Comparison of ENCODE assay signal across 21 mouse cellular contexts in genomic region chr1:33627803-33628202, GRCm38 (mm10). TPM values are rescaled to one million over a fixed set of nuclear protein-coding genes. Genes with fewer than 3 reads are reported as not detected.
DNase-seq lines count a peak whose midpoint lies in the region; ATAC-seq and TF ChIP-seq lines count a peak whose summit lies in the region.
"Had no signal": no experiment of that assay in that cellular context is flagged by ENCODE, and none has a peak within 500 bp of the region (broad histone marks: within the 10 kb centered on the region; RNA-seq: fewer than 3 reads in every experiment).

No protein-coding gene starts in this region.

- no peak for ATAC-seq in lung, embryonic 14.5 days (ENCODE audit: insufficient read depth)
- ATAC-seq in megakaryocyte progenitor cell, adult 5-6 weeks (replicated peaks; ENCODE audit: poor library complexity) = 0 out of 2 replicates have a peak, but pooled peaks have one; percentile 13
- ATAC-seq: forebrain, embryonic 14.5 days had no signal

- no peak overlapping the region for H3K4me2 ChIP-seq in lung, embryonic 14.5 days
- H3K4me2 ChIP-seq: hindbrain, embryonic 14.5 days; midbrain, embryonic 12.5 days; neural tube, embryonic 15.5 days had no signal

- H3K4me3 ChIP-seq in heart, adult 2 months = no peak overlapping the region
- H3K4me3 ChIP-seq in lung, embryonic 14.5 days (ENCODE audit: low read depth, low read length) = no peak overlapping the region
- no peak overlapping the region for H3K4me3 ChIP-seq in bone marrow, adult 2 months (replicated peaks; ENCODE audit: control insufficient read depth, low read depth, low read length)
- H3K4me3 ChIP-seq: embryonic facial prominence, embryonic 10.5 days; midbrain, embryonic 12.5 days; myocyte; neural tube, embryonic 15.5 days had no signal

- H3K36me3 ChIP-seq in heart, adult 2 months (ENCODE audit: control insufficient read depth, insufficient read depth, low read length) = no peaks in the 10 kb centered on the region
- H3K36me3 ChIP-seq in lung, embryonic 14.5 days (ENCODE audit: insufficient read depth) = peaks cover 32% of the 10 kb centered on the region

- peak; percentile 30 for TF ChIP-seq CTCF in heart, adult 2 months (IDR thresholded peaks at IDR 0.05)
- TF ChIP-seq CTCF in lung, embryonic 14.5 days (IDR thresholded peaks at IDR 0.05; ENCODE audit: low read depth) = no peak
- no peak for TF ChIP-seq CTCF in bone marrow, adult 2 months (IDR thresholded peaks at IDR 0.05; ENCODE audit: control insufficient read depth, insufficient read depth, low read length)

- no peaks in the 10 kb centered on the region for H3K4me1 ChIP-seq in heart, adult 2 months (ENCODE audit: control insufficient read depth, insufficient read depth, low read length)
- no peaks in the 10 kb centered on the region for H3K4me1 ChIP-seq in lung, embryonic 14.5 days (ENCODE audit: insufficient read depth)
- H3K4me1 ChIP-seq in bone marrow, adult 2 months (ENCODE audit: control insufficient read depth, insufficient read depth, low read length) = peaks cover 3% of the 10 kb centered on the region; the same call in 1 of the 2 replicates
- H3K4me1 ChIP-seq: embryonic facial prominence, embryonic 10.5 days; midbrain, embryonic 12.5 days; neural tube, embryonic 15.5 days had no signal

- H3K9ac ChIP-seq in heart, adult 2 months (ENCODE audit: low read depth, low read length) = no peak overlapping the region
- H3K9ac ChIP-seq in lung, embryonic 14.5 days = no peak overlapping the region
- H3K9ac ChIP-seq: hindbrain, embryonic 14.5 days; midbrain, embryonic 12.5 days; neural tube, embryonic 15.5 days had no signal

- no peaks in the 10 kb centered on the region for H3K27me3 ChIP-seq in heart, adult 2 months (ENCODE audit: control insufficient read depth, insufficient read depth, low read length)
- no peaks in the 10 kb centered on the region for H3K27me3 ChIP-seq in lung, embryonic 14.5 days (ENCODE audit: insufficient read depth, low read length)
- H3K27me3 ChIP-seq: midbrain, embryonic 12.5 days; neural tube, embryonic 15.5 days had no signal

- 82% methylated on average over 6 of the region's 6 CpGs for WGBS in heart, adult 2 months
- 64% methylated on average over 6 of the region's 6 CpGs for WGBS in lung, embryonic 14.5 days
- WGBS in bone marrow, adult 2 months = 63% methylated on average over 6 of the region's 6 CpGs

- no peak for TF ChIP-seq POLR2A in heart, adult 2 months (IDR thresholded peaks at IDR 0.05; ENCODE audit: insufficient read depth, low read depth, low read length)
- no peak for TF ChIP-seq POLR2A in bone marrow, adult 2 months (IDR thresholded peaks at IDR 0.05; ENCODE audit: borderline replicate concordance, control insufficient read depth, low read depth, low read length)

- no peaks in the 10 kb centered on the region for H3K79me2 ChIP-seq in heart, adult 2 months (replicated peaks; ENCODE audit: control insufficient read depth, insufficient read depth, low read length)

- no peak for TF ChIP-seq EP300 in heart, adult 2 months (IDR thresholded peaks at IDR 0.05; ENCODE audit: insufficient read depth, low read depth, low read length)

- no peak for DNase-seq in heart, adult 2 months
- no peak for DNase-seq in heart, postnatal 4 days
- peak; percentile 8 for DNase-seq in lung, embryonic 14.5 days
- no peak for DNase-seq in lung, postnatal 14 days
- no peak for DNase-seq in gastrocnemius, postnatal 4 days (ENCODE audit: low spot score in 2 of 2)
- no peak for DNase-seq in spleen, postnatal 10 days (ENCODE audit: low spot score in 2 of 2)
- DNase-seq: cerebellum, postnatal 10 days; heart, postnatal 14 days; kidney, adult 2 months; kidney, postnatal 4 days; right cerebral cortex, postnatal 4 days; thymus, adult 18-20 months had no signal

- H3K27ac ChIP-seq in heart, adult 2 months = no peak overlapping the region
- no peak overlapping the region for H3K27ac ChIP-seq in lung, embryonic 14.5 days (ENCODE audit: low read depth)
- peak overlapping the region; percentile 60; the same call in 1 of the 2 replicates for H3K27ac ChIP-seq in bone marrow, adult 2 months (ENCODE audit: control insufficient read depth, insufficient read depth, low read depth, low read length, poor library complexity)
- H3K27ac ChIP-seq: embryonic facial prominence, embryonic 10.5 days; hindbrain, embryonic 14.5 days; macrophage; midbrain, embryonic 12.5 days; neural tube, embryonic 15.5 days had no signal

- H3K9me3 ChIP-seq in lung, embryonic 14.5 days (ENCODE audit: low read depth, low read length) = no peaks in the 10 kb centered on the region
- H3K9me3 ChIP-seq: embryonic facial prominence, embryonic 10.5 days; midbrain, embryonic 12.5 days; neural tube, embryonic 15.5 days had no signal

- intact Hi-C loops in heart, adult 2 months (cut with DNase I) = no loop called here

RNA-seq across cellular contexts. Expression of gene Prim2, which starts 41.8 kb away (rescaled TPM):
- total RNA-seq in heart, adult 2 months (2021) = 1 to 10 TPM; 2.3 TPM
- polyA plus RNA-seq in heart, adult 2 months (2012; rRNA removed) = 1.1 and 2.8 TPM in 2 replicates
- 10 to 100 TPM; 10.1 to 10.6 TPM for total RNA-seq in heart, postnatal 4 days (2021)
- 42.2 and 46.8 TPM in 2 replicates for polyA plus RNA-seq in lung, embryonic 14.5 days (2014; fragmentation: Nextera tagmentation; extraction: Ambion mirVana)
- 29.2 and 40.0 TPM in 2 replicates for polyA plus RNA-seq in bone marrow, adult 2 months (2011; ENCODE audit: insufficient read depth, insufficient read length, low replicate concordance, missing spikeins)
- total RNA-seq in megakaryocyte progenitor cell, adult 5-6 weeks (2015) = 76.3 and 79.8 TPM in 2 replicates
- 88.4 and 90.3 TPM in 2 replicates for total RNA-seq in megakaryocyte progenitor cell, adult 5-6 weeks (2017)
- total RNA-seq in gastrocnemius, postnatal 4 days (2021) = 10 to 100 TPM; 11.9 to 12.3 TPM

Comparison
In these comparisons a context has a peak if more than half of its experiments do, and no peak if none do; other contexts are left out.
1. RNA of gene Prim2, which starts 41.8 kb away (total RNA-seq): 76.3 to 90.3 TPM in megakaryocyte progenitor cell, adult 5-6 weeks; 11.9 to 12.3 TPM in gastrocnemius, postnatal 4 days, 10.1 to 10.6 TPM in heart, postnatal 4 days and 2.3 TPM in heart, adult 2 months; every median in the first group is over 4 times any median in the second.